Mouse (Mus musculus) heart, postnatal 4 days (tissue): ENCODE results near the gene Olfr1130. TPM values are rescaled to one million over a fixed set of nuclear protein-coding genes. Genes with fewer than 3 reads are reported as not detected.
"Not testable (repeated sequence)": the region's sequence is repeated elsewhere in the genome, so short reads cannot be mapped to it uniquely, and the experiment has no call there.

Source experiments
- DNase-seq: peaks from one replicate; pipeline ENCODE4 v3.0.0; 2021
- total RNA-seq, 2 experiments: library from RNA; stranded (reverse); gene quantifications; 2 replicates each; pipeline ENCODE4 v1.2.3; 2021

Gene Olfr1130
- not detected for total RNA-seq

DNA sequence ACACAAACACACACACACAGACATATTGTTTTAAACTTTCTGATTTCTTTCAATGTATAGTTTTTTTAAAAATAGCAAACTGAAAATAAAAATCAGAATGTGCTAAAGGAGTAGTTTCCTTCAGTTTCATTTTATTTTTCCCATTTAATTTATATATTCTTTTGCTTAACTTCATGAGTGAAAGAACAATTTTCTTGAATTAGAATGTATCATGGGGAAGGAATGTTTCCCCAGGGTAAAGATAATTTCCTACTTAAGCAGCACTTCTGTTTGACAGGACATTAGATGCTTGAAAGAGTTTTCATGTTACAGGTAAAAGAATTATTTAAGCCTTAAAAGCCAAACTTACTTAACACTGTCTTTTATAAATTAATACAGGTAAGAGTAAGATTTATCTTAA is at the start of gene Olfr1130:
Gene Olfr1130 (plus strand): TSS at position 301 of the 400 bp plus-strand sequence.
- DNase-seq, result not testable (repeated sequence)

DNA sequence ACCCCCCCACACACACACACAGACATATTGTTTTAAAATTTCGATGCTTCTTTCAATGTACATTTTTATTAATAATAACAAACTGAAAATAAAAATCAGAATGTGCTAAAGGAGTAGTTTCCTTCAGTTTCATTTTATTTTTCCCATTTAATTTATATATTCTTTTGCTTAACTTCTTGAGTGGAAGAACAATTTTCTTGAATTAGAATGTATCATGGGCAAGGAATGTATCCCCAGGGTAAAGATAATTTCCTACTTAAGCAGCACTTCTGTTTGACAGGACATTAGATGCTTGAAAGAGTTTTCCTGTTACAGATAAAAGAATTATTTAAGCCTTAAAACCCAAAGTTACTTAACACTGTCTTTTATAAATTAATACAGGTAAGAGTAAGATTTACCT is 32.4 kb upstream of the Olfr1130 start, which contains the start of gene Olfr1129:
Gene Olfr1129 (plus strand): TSS at position 301 of the 400 bp plus-strand sequence.
- not testable (repeated sequence) for DNase-seq

DNA sequence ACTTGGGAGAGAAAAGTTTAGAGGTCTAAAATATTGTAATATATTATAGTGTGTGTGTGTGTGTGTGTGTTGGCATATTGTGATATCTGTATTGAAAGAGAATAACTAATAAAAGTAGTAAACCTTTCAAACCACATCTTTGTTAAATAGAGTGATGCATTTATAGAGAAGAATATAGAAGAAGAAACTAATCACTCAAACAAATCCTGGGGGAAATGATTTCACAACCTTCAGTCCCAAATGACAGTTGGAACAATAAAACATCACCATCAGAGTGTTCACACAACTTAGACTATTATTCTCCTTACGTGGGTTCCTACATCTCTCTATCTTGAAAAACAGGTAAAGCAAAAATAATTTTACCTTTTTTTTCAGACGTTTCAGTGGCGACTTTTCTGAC is 20.8 kb downstream of the Olfr1130 start, which contains the start of gene Olfr1131:
Gene Olfr1131 (plus strand): TSS at position 301 of the 400 bp plus-strand sequence.
- no peak for DNase-seq

- no peak for DNase-seq
These were observed 31.4 kb downstream of the Olfr1130 start, which contains the start of gene Olfr1132 for GRCm38 (mm10) chr2:87637435-87637834. Olfr1132 (minus strand) TSS chr2:87637535.

GRCm38 (mm10) chr2:87642441-87642840 is 36.4 kb downstream of the Olfr1130 start:
- DNase-seq, result no peak

DNA sequence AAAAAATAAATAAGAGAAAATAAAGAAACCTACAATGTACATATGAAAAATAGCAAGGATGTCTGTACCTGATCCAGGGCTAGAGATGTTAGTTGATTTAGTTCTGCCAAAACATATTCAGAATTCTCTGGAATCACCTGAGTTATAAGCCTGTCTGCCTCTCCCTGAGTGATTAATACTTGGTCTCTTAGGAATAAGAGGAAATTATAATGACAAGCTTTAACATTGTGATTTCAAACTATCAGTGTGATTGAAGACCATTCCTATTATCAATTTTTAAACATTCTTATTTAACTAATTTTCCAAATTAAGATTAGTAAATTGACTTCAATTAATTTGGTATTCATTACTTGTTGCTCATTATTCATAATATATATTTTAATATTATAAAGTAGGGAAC is 41.3 kb downstream of the Olfr1130 start, which contains the start of gene Olfr1133:
Gene Olfr1133 (minus strand): TSS at position 101 of the 400 bp plus-strand sequence.
- DNase-seq, result no peak

DNA sequence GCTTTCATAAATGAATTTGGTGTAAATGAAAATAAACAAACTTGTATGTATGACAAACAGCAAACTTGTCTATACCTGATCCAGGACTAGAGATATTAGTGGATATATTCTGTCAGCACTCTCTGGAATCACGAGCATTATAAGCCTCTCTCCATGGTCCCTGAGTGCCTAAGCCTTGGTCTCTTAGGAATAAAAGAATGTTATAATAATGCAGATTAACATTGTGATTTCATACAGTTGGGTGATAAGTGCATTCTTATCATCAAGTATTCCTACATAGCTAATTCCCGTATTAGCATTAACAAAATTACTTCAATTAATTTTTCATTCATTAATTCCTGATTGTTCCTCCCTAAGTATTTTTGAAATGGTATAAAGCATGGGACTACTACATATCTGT is 52.3 kb downstream of the Olfr1130 start, which contains the start of gene Olfr1134:
Gene Olfr1134 (minus strand): TSS at position 101 of the 400 bp plus-strand sequence.
- no peak for DNase-seq

Other genes starting within 250 kb of the Olfr1130 start
- not detected for gene Olfr1121, start 236.3 kb upstream of the Olfr1130 start, total RNA-seq
- gene Olfr1122, start 220.4 kb upstream of the Olfr1130 start, total RNA-seq, result under 1 TPM in 1 of 2 experiments, not detected in 1; 0.05 TPM
- not detected for gene Olfr1123, start 189.6 kb upstream of the Olfr1130 start, total RNA-seq
- gene Olfr1124, start 175.9 kb upstream of the Olfr1130 start, total RNA-seq, result not detected
- not detected for gene Olfr1126, start 152.2 kb upstream of the Olfr1130 start, total RNA-seq
- gene Pramel7, start 109.1 kb upstream of the Olfr1130 start, total RNA-seq, result not detected
- not detected for gene Pramel6, start 99.6 kb upstream of the Olfr1130 start, total RNA-seq
- not detected for gene Olfr153, start 74.4 kb upstream of the Olfr1130 start, total RNA-seq
- gene Olfr1128, start 60.7 kb upstream of the Olfr1130 start, total RNA-seq, result not detected
- gene Olfr1129, start 32.3 kb upstream of the Olfr1130 start, total RNA-seq, result not detected
- not detected for gene Olfr1131, start 20.9 kb downstream of the Olfr1130 start, total RNA-seq
- not detected for gene Olfr1132, start 31.3 kb downstream of the Olfr1130 start, total RNA-seq
- not detected for gene Olfr1133, start 41.2 kb downstream of the Olfr1130 start, total RNA-seq
- gene Olfr1134, start 52.2 kb downstream of the Olfr1130 start, total RNA-seq, result not detected
- gene Olfr1135, start 67.5 kb downstream of the Olfr1130 start, total RNA-seq, result not detected
- gene Olfr1136, start 87.7 kb downstream of the Olfr1130 start, total RNA-seq, result not detected
- not detected for gene Olfr1137, start 107.0 kb downstream of the Olfr1130 start, total RNA-seq
- gene Olfr1138, start 133.8 kb downstream of the Olfr1130 start, total RNA-seq, result not detected
- not detected for gene Olfr1140, start 137.5 kb downstream of the Olfr1130 start, total RNA-seq
- not detected for gene Olfr1141, start 147.8 kb downstream of the Olfr1130 start, total RNA-seq
- gene Olfr152, start 173.3 kb downstream of the Olfr1130 start, total RNA-seq, result not detected
- gene Olfr1143, start 194.4 kb downstream of the Olfr1130 start, total RNA-seq, result not detected
- not detected for gene Olfr1145, start 203.6 kb downstream of the Olfr1130 start, total RNA-seq
- gene Olfr1148, start 224.3 kb downstream of the Olfr1130 start, total RNA-seq, result not detected
- gene Olfr1150-ps1, start 237.8 kb downstream of the Olfr1130 start, total RNA-seq, result not detected
- gene Olfr1151, start 249.7 kb downstream of the Olfr1130 start, total RNA-seq, result not detected